Mouse (Mus musculus) cortical plate, adult 2 months (tissue): ENCODE results near the gene Gm21761.
"Not testable (repeated sequence)": the region's sequence is repeated elsewhere in the genome, so short reads cannot be mapped to it uniquely, and the experiment has no call there.

Experiments used
- CTCF ChIP-seq: fragments of 200-500 bp; IDR thresholded peaks from 2 replicates; pipeline ENCODE4 v1.5.1; 2011; ENCODE audit warnings: mild to moderate bottlenecking, control low read depth, low read length; ENCODE audit not compliant: insufficient read depth; ENCODE audit errors: extremely low read depth
- POLR2A ChIP-seq: fragments of 200-500 bp; IDR thresholded peaks from 2 replicates; pipeline ENCODE4 v1.6.1; 2011; ENCODE audit warnings: mild to moderate bottlenecking, low read length, control low read depth; ENCODE audit not compliant: insufficient read depth; ENCODE audit errors: extremely low read depth

DNA sequence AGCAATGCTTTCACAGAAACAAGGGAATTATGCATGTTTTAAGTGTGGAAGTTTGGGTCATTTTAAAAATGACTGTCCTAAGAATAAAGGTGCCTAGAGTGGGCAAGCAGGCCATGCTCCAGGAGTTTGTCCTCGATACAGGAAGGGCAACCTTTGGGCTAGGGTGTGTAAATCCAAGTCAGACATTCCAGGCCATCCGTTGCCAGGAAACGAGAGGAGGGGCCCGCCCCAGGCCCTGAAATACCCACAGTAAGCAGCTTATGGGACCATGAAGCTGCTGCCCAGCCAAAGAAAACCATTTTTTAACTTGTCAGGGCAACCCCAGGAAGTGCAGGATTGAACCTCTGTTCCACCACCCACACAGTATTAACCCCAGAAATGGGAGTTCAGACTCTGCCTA is 42.2 kb downstream of the Gm21761 start:
- not testable (repeated sequence) for TF ChIP-seq CTCF, POLR2A
